Mouse (Mus musculus) cerebellum, postnatal 10 days (tissue): ENCODE results near the gene Gm14781.
"Not testable (repeated sequence)": the region's sequence is repeated elsewhere in the genome, so short reads cannot be mapped to it uniquely, and the experiment has no call there.

ENCODE experiments used
- DNase-seq, 2 experiments: peaks; one replicate each; pipeline ENCODE4 v3.0.0; 2021; ENCODE audit warnings: mixed read lengths in 2 of 2

Gene Gm14781

GRCm38 (mm10) chrX:91631894-91632293 is at the start of gene Gm14781:
Gm14781 (plus strand) TSS chrX:91632194.
- not testable (repeated sequence) for DNase-seq

- not testable (repeated sequence) for DNase-seq
Observed at GRCm38 (mm10) chrX:91654964-91655575, 23.1 kb downstream of the Gm14781 start.
